Comparison of ENCODE assay signal across 9 mouse cellular contexts in the genomic region with DNA sequence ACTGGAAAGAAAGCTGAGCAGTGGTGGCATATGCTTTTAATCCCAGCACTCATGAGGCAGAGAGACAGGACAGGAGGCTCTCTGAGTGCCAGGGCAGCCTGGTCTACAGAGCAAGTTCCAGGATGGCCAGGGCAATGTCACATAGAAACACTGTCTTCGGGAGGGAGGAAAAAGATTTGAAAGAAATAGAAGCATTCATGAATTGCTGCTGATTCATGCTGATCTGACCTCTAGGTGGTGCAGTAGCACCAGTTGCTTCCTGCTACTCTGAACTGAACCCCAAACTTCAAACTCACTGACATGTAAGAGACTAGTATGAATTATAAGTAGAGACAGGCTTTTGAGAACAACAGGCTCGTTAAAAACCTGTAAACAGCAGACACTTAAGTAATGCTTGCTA. TPM values are rescaled to one million over a fixed set of nuclear protein-coding genes. Genes with fewer than 3 reads are reported as not detected.
DNase-seq lines count a peak whose midpoint lies in the region; ATAC-seq lines count a peak whose summit lies in the region.
"Had no signal": no experiment of that assay in that cellular context is flagged by ENCODE, and none has a peak within 500 bp of the region (broad histone marks: within the 10 kb centered on the region; RNA-seq: fewer than 3 reads in every experiment).

No protein-coding gene starts in this region.

- 55% methylated on average over 2 of the region's 2 CpGs for WGBS in neural tube, embryonic 15.5 days

- no peaks in the 10 kb centered on the region for H3K9me3 ChIP-seq in neural tube, embryonic 15.5 days (replicated peaks)

- no peak overlapping the region for H3K4me3 ChIP-seq in neural tube, embryonic 15.5 days (replicated peaks)

- 0 out of 2 replicates have a peak, but pooled peaks cover 5% of the 10 kb centered on the region for H3K36me3 ChIP-seq in neural tube, embryonic 15.5 days

- H3K4me2 ChIP-seq in neural tube, embryonic 15.5 days: no peak overlapping the region

- H3K27me3 ChIP-seq in neural tube, embryonic 15.5 days (replicated peaks): no peaks in the 10 kb centered on the region
- H3K27me3 ChIP-seq: CH12.LX had no signal

- no peak overlapping the region for H3K9ac ChIP-seq in neural tube, embryonic 15.5 days (replicated peaks)

- ATAC-seq in neural tube, embryonic 15.5 days (ENCODE audit: low FRiP score): no peak

- DNase-seq in adrenal gland, postnatal 14 days: peak; percentile 50
- no peak for DNase-seq in adrenal gland, postnatal 25 days
- DNase-seq in layer of hippocampus, adult 9-10 months (ENCODE audit: low spot score): peak; percentile 37
- no peak for DNase-seq in layer of hippocampus, postnatal 36 days
- peak; percentile 15 for DNase-seq in embryo, embryonic 10.5 days (ENCODE audit: low spot score)
- DNase-seq in lung, postnatal 10 days: peak; percentile 53
- DNase-seq in frontal cortex, postnatal 25 days (ENCODE audit: low spot score in 2 of 2): no peak

- peaks cover 5% of the 10 kb centered on the region; the same call in 1 of the 2 replicates for H3K4me1 ChIP-seq in neural tube, embryonic 15.5 days

- no peak overlapping the region for H3K27ac ChIP-seq in neural tube, embryonic 15.5 days (replicated peaks)

RNA-seq across cellular contexts. Expression of gene Yy1, which starts 18.4 kb away (rescaled TPM):
- total RNA-seq in adrenal gland, postnatal 14 days (2021): 74.2 and 77.6 TPM in 2 replicates
- total RNA-seq in adrenal gland, postnatal 25 days (2021): 77.9 and 100 TPM in 2 replicates
- total RNA-seq in layer of hippocampus, postnatal 36 days (2021): 10 to 100 TPM; 52.1 to 55.8 TPM
- 10.2 and 13.7 TPM in 2 replicates for polyA plus RNA-seq in neural tube, embryonic 15.5 days (2015; fragmentation: Nextera tagmentation; extraction: Ambion mirVana)

RNA-seq across cellular contexts. Expression of gene Slc25a29, which starts 24.6 kb away (rescaled TPM):
- total RNA-seq in adrenal gland, postnatal 14 days (2021): 13.5 and 16.2 TPM in 2 replicates
- total RNA-seq in adrenal gland, postnatal 25 days (2021): 20.7 and 25.5 TPM in 2 replicates
- total RNA-seq in layer of hippocampus, postnatal 36 days (2021): 10 to 100 TPM; 21.8 to 22.9 TPM
- 18.5 and 19.9 TPM in 2 replicates for polyA plus RNA-seq in neural tube, embryonic 15.5 days (2015; fragmentation: Nextera tagmentation; extraction: Ambion mirVana)

RNA-seq across cellular contexts. Expression of gene Slc25a47, which starts 24.7 kb away (rescaled TPM):
- 16.3 and 33.9 TPM in 2 replicates for total RNA-seq in adrenal gland, postnatal 14 days (2021)
- total RNA-seq in adrenal gland, postnatal 25 days (2021): 16.1 and 21.0 TPM in 2 replicates
- 10 to 100 TPM; 10.8 to 12.1 TPM for total RNA-seq in layer of hippocampus, postnatal 36 days (2021)
- 6.7 and 7.7 TPM in 2 replicates for polyA plus RNA-seq in neural tube, embryonic 15.5 days (2015; fragmentation: Nextera tagmentation; extraction: Ambion mirVana)

Comparison
In these comparisons a context has a peak if more than half of its experiments do, and no peak if none do; other contexts are left out.
1. DNase-seq: peak in adrenal gland, postnatal 14 days (single experiment), layer of hippocampus, adult 9-10 months (single experiment), embryo, embryonic 10.5 days (single experiment) and lung, postnatal 10 days (single experiment); none in adrenal gland, postnatal 25 days (single experiment), layer of hippocampus, postnatal 36 days (0 of 2) and frontal cortex, postnatal 25 days (0 of 2).